In genomic region chr1:132581845-132582839, GRCm38 (mm10) we compare ENCODE assay signal across 14 mouse cellular contexts. TPM values are rescaled to one million over a fixed set of nuclear protein-coding genes. Genes with fewer than 3 reads are reported as not detected.
DNase-seq lines count a peak whose midpoint lies in the region; ATAC-seq and TF ChIP-seq lines count a peak whose summit lies in the region.
"Had no signal": no experiment of that assay in that cellular context is flagged by ENCODE, and none has a peak within 500 bp of the region (broad histone marks: within the 10 kb centered on the region; RNA-seq: fewer than 3 reads in every experiment).

No protein-coding gene starts in this region.

- H3K9me3 ChIP-seq in ES-E14 (ENCODE audit: control insufficient read depth, insufficient read depth, low read depth, low read length) = no peaks in the 10 kb centered on the region
- no peaks in the 10 kb centered on the region for H3K9me3 ChIP-seq in forebrain, postnatal 0 days (ENCODE audit: low read length)
- H3K9me3 ChIP-seq in midbrain, embryonic 13.5 days = no peaks in the 10 kb centered on the region
- no peaks in the 10 kb centered on the region for H3K9me3 ChIP-seq in intestine, embryonic 16.5 days (ENCODE audit: control insufficient read depth, low read length)

- WGBS in forebrain, postnatal 0 days = 9% methylated on average over 14 of the region's 14 CpGs
- WGBS in midbrain, embryonic 13.5 days = 3% methylated on average over 14 of the region's 14 CpGs
- 58% methylated on average over 14 of the region's 14 CpGs for WGBS in intestine, embryonic 16.5 days

- no peak overlapping the region; the same call in 1 of the 2 replicates for H3K27ac ChIP-seq in ES-E14 (ENCODE audit: insufficient read depth, low read depth, low read length, poor library complexity, severe bottlenecking)
- H3K27ac ChIP-seq in forebrain, postnatal 0 days (ENCODE audit: low read depth, low read length) = peak overlapping the region; percentile 78
- H3K27ac ChIP-seq in midbrain, embryonic 13.5 days = peak overlapping the region; percentile 94
- no peak overlapping the region for H3K27ac ChIP-seq in intestine, embryonic 16.5 days (ENCODE audit: low read length)

- ATAC-seq in forebrain, postnatal 0 days = peak; percentile 65
- peak; percentile 83 for ATAC-seq in midbrain, embryonic 13.5 days
- no peak for ATAC-seq in intestine, embryonic 16.5 days

- peaks cover 3 to 19% of the 10 kb centered on the region in 2 experiments; a peak in 2 of 4 replicates for H3K4me1 ChIP-seq in ES-E14 (ENCODE audit: control insufficient read depth in 2 of 2, insufficient read depth in 2 of 2, low read length in 2 of 2, poor library complexity in 1 of 2)
- peaks cover 15% of the 10 kb centered on the region; the same call in 1 of the 2 replicates for H3K4me1 ChIP-seq in forebrain, postnatal 0 days (ENCODE audit: insufficient read depth)
- peaks cover 78% of the 10 kb centered on the region for H3K4me1 ChIP-seq in midbrain, embryonic 13.5 days (replicated peaks)
- H3K4me1 ChIP-seq in intestine, embryonic 16.5 days (ENCODE audit: control insufficient read depth, insufficient read depth, low read length) = no peaks in the 10 kb centered on the region

- H3K36me3 ChIP-seq in ES-E14 (ENCODE audit: control insufficient read depth, insufficient read depth, low read length, poor library complexity, severe bottlenecking) = no peaks in the 10 kb centered on the region
- peaks cover 29% of the 10 kb centered on the region for H3K36me3 ChIP-seq in forebrain, postnatal 0 days (ENCODE audit: insufficient read depth)
- peaks cover 15% of the 10 kb centered on the region for H3K36me3 ChIP-seq in midbrain, embryonic 13.5 days
- no peaks in the 10 kb centered on the region for H3K36me3 ChIP-seq in intestine, embryonic 16.5 days (ENCODE audit: control insufficient read depth, insufficient read depth, low read length)

- H3K4me2 ChIP-seq in forebrain, postnatal 0 days (ENCODE audit: low read depth) = no peak overlapping the region
- H3K4me2 ChIP-seq in midbrain, embryonic 13.5 days (replicated peaks) = peak overlapping the region; percentile 18
- H3K4me2 ChIP-seq in intestine, embryonic 16.5 days (ENCODE audit: low read depth, low read length) = no peak overlapping the region

- no peak overlapping the region for H3K4me3 ChIP-seq in ES-E14 (ENCODE audit: insufficient read depth in 1 of 2, low read depth in 1 of 2, low read length in 2 of 2, poor library complexity in 1 of 2, severe bottlenecking in 1 of 2)
- no peak overlapping the region for H3K4me3 ChIP-seq in forebrain, postnatal 0 days (ENCODE audit: low read depth, low read length)
- no peak overlapping the region for H3K4me3 ChIP-seq in midbrain, embryonic 13.5 days (replicated peaks)
- no peak overlapping the region for H3K4me3 ChIP-seq in intestine, embryonic 16.5 days (ENCODE audit: low read length)

- DNase-seq in ES-E14 (ENCODE audit: low read depth, low spot score) (no peak), R1 (ENCODE audit: low read depth, low spot score) (peak; percentile 34)
- peak; percentile 50 for DNase-seq in forebrain, postnatal 0 days
- no peak for DNase-seq in B cell, adult 2 months
- no peak for DNase-seq in thymus, postnatal 0 days (ENCODE audit: low spot score)
- DNase-seq in kidney, postnatal 4 days = no peak
- DNase-seq: gastrocnemius, postnatal 14 days; layer of hippocampus, postnatal 36 days; liver; lung, postnatal 36 days had no signal

- in situ Hi-C loops in ES-E14 (cut with MboI; ENCODE audit: low sequenced_read_pairs in 2 of 2, unreplicated experiment in 2 of 2) = no loop called here

- TF ChIP-seq CTCF in forebrain, postnatal 0 days (IDR thresholded peaks at IDR 0.05; ENCODE audit: low read depth) = no peak

- H3K27me3 ChIP-seq in forebrain, postnatal 0 days (ENCODE audit: insufficient read depth, low read length) = no peaks in the 10 kb centered on the region
- no peaks in the 10 kb centered on the region for H3K27me3 ChIP-seq in midbrain, embryonic 13.5 days
- no peaks in the 10 kb centered on the region for H3K27me3 ChIP-seq in intestine, embryonic 16.5 days (replicated peaks; ENCODE audit: control insufficient read depth, insufficient read depth, low read length)

- H3K9ac ChIP-seq in ES-E14 (ENCODE audit: insufficient read depth, low read depth, low read length, poor library complexity, severe bottlenecking) = no peak overlapping the region
- no peak overlapping the region for H3K9ac ChIP-seq in forebrain, postnatal 0 days
- peak overlapping the region; percentile 50 for H3K9ac ChIP-seq in midbrain, embryonic 13.5 days (replicated peaks)
- no peak overlapping the region for H3K9ac ChIP-seq in intestine, embryonic 16.5 days (ENCODE audit: low read depth, low read length)

TF ChIP-seq in ES-E14, 5 proteins besides CTCF, POLR2A, EP300 and RAD21:
- no peak for TF ChIP-seq HCFC1 (IDR thresholded peaks at IDR 0.05; ENCODE audit: borderline replicate concordance, insufficient read depth, low read length)
- TF ChIP-seq ZNF384 (IDR thresholded peaks at IDR 0.05; ENCODE audit: low read depth, low read length) = peak; percentile 86

RNA-seq across cellular contexts. Expression of gene Cntn2, which starts 39.1 kb away (rescaled TPM):
- total RNA-seq in ES-E14 (2012; rRNA removed) = 2.9 and 4.8 TPM in 2 replicates
- total RNA-seq in forebrain, postnatal 0 days (2014; rRNA removed) = 101 and 104 TPM in 2 replicates
- polyA plus RNA-seq in forebrain, postnatal 0 days (2015; fragmentation: Nextera tagmentation; extraction: Ambion mirVana) = 41.0 and 43.9 TPM in 2 replicates
- 63.2 and 90.2 TPM in 2 replicates for polyA plus RNA-seq in midbrain, embryonic 13.5 days (2015; fragmentation: Nextera tagmentation; extraction: Ambion mirVana)
- polyA plus RNA-seq in intestine, embryonic 16.5 days (2015; fragmentation: Nextera tagmentation; extraction: Ambion mirVana) = 0.27 and 0.31 TPM in 2 replicates
- 0.08 and 0.23 TPM in 2 replicates for polyA plus RNA-seq in thymus, postnatal 0 days (2015; fragmentation: Nextera tagmentation; extraction: Ambion mirVana)
- total RNA-seq: hematopoietic stem cell, adult 5-6 weeks; MEL had no signal

Comparison
In these comparisons a context has a peak if more than half of its experiments do, and no peak if none do; other contexts are left out.
1. DNase-seq: peak in R1 (single experiment) and forebrain, postnatal 0 days (single experiment); none in ES-E14 (single experiment), B cell, adult 2 months (0 of 2), thymus, postnatal 0 days (single experiment) and kidney, postnatal 4 days (0 of 2).
2. H3K27ac ChIP-seq: peak in forebrain, postnatal 0 days (single experiment) and midbrain, embryonic 13.5 days (single experiment); none in ES-E14 (single experiment) and intestine, embryonic 16.5 days (single experiment).
3. RNA of gene Cntn2, which starts 39.1 kb away (polyA plus RNA-seq): 63.2 to 90.2 TPM in midbrain, embryonic 13.5 days and 41.0 to 43.9 TPM in forebrain, postnatal 0 days; 0.27 to 0.31 TPM in intestine, embryonic 16.5 days and 0.08 to 0.23 TPM in thymus, postnatal 0 days; every median in the first group is over 10 times any median in the second.